Mouse (Mus musculus): Measurements from ENCODE around the gene Taok1. TPM values are rescaled to one million over a fixed set of nuclear protein-coding genes. Genes with fewer than 3 reads are reported as not detected.
"Not testable (repeated sequence)": the region's sequence is repeated elsewhere in the genome, so short reads cannot be mapped to it uniquely, and the experiment has no call there.

Taok1 gene
- total RNA-seq, 2 experiments from 2014 or later: 37.1 to 41.8 TPM

DNA sequence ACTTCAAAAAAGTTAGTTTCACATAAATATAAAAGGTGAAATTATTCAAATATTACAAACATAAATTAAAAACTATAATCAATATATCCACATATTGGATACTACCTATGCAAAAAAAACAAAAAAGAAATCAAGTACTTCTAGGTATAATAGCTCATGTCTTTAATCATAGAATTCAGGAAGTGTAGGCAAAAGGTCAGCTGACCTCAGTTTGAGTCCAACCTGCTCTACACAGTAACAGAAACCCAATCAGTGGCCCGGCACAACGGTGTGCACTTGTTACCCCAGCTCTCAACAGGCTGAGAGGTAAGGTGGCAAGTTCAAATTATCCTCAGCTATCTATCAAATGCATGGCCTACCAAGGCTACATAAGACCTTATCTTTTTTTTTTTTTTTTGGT is 16.8 kb downstream of the Taok1 start:
- DNase-seq (ENCODE audit: low spot score): no peak

DNA sequence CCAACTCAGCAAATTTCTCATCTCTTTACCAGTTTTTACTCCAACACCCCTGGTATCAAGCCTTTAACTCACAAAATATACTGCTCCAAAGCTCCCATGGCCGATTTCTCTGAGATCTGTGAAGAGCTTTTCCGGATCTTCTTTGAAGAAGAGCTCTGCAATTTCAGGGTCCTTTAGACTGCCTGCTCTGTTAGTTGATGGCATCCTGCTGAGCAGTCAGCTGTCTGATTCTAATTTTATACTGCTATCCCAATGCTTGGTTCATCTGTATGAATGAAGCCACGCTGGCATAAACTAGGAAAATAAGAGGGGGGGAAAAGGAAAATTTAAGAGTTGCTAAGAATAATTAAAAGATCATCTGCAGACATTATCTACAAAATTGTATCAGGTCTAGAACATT is 22.4 kb downstream of the Taok1 start:
- DNase-seq (ENCODE audit: low spot score): no peak

DNA sequence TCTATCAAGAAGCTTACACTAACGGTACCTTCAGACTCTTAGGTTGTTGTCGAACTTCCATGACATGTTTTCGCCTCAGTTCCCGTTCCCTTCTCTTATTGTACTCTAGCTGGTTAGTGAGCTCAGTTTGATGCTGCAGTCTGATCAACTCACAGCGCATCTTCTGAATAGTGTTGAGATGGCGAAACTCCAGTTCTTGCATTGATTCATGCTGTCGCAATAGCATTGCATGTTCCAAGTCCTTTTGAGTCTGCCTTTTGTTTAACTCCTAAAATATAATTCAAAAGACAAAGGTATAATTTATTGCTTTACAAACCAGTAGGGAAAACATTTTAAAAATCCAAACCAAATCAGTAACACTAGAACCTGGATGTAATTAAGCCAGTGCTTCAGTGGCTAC is 62.4 kb downstream of the Taok1 start:
- no peak for DNase-seq (ENCODE audit: low spot score)

GRCm38 (mm10) chr11:77532202-77532846 is 75.3 kb downstream of the Taok1 start:
- DNase-seq (ENCODE audit: low spot score): no peak

GRCm38 (mm10) chr11:77530862-77531261 is 76.8 kb downstream of the Taok1 start:
- DNase-seq (ENCODE audit: low spot score): no peak

- DNase-seq (ENCODE audit: low spot score): no peak
These were observed 78.0 kb downstream of the Taok1 start for GRCm38 (mm10) chr11:77529644-77530043.

- not testable (repeated sequence) for DNase-seq (ENCODE audit: low spot score)
These were observed 79.2 kb downstream of the Taok1 start for GRCm38 (mm10) chr11:77528420-77528819.

DNA sequence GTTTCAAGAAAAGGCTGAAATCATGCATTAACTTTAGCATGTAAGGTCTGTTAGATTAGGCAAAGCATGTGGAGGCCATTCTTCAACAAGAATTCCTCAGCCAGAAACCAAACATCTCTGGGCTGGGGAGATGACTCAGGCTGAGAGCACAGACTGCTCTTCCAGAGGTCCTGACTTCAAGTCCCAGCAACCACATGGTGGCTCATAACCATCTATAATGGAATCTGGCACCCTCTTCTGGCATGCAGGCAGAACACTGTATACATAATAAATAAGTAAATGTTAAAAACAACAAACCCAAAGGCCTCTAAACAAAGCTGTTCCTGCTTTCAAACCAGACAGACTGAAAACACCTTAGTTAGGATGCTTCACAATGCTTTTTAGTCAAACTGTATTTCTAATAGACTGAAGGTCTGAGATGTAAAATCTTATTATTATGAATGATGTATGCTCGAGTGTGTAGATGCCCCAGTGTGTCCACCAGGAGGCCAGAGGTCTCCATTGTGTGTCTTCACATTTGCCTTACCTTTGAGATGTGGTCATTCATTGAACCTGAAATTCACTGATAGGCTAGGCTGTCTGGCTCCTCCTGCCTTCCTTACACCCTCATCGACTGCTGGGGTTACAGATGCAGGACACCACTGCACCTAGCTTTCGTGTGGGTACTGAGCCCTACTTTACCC is 81.7 kb downstream of the Taok1 start:
- no peak for DNase-seq (ENCODE audit: low spot score)

DNA sequence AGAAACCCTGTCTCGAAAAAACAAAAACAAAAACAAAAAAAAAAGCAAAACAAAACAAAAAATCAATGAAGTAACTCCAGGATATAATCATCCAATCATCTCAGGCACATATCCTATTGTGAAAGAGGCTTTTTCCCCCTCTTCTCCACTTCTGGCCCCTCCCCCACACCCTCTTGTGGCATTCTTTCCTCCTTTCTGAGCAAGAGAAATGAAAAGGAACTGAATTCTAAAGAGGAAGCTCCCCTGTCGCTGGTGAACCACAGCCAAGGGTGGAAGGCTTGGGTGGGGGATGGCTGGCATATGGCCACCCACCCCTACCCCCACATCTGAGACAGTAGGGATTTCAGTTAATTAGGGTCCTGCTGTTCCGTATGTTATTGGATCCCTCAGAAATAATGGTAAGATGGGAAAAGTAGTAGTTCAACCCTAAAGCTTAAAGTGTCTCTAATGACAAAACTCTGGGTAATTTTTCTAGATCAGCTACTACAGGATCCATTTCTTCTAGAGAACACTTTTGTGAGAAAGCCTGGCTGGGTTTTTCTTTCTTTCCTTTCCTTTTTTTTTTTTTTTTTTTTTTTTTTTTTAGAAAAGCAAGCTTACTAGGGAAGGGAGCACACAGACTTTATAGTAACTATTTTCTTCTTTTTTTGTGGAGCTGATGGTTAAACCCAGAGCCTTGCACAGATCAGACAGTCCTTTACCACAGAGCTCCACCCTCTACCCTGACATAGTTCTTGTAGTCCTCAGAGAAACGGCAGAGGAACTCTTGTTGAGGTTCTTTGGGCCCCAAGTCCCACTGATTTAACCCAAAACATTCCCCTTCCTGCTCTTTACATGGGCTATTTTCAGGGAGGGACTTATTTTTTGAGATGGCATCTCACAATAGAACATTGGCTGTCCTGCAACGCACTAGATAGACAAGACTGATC is 86.8 kb downstream of the Taok1 start:
- no peak for DNase-seq (ENCODE audit: low spot score)

GRCm38 (mm10) chr11:77519043-77519442 is 88.6 kb downstream of the Taok1 start, which contains the start of gene Gm10392:
Gm10392 (minus strand) TSS chr11:77519198.
- no peak for DNase-seq (ENCODE audit: low spot score)

DNA sequence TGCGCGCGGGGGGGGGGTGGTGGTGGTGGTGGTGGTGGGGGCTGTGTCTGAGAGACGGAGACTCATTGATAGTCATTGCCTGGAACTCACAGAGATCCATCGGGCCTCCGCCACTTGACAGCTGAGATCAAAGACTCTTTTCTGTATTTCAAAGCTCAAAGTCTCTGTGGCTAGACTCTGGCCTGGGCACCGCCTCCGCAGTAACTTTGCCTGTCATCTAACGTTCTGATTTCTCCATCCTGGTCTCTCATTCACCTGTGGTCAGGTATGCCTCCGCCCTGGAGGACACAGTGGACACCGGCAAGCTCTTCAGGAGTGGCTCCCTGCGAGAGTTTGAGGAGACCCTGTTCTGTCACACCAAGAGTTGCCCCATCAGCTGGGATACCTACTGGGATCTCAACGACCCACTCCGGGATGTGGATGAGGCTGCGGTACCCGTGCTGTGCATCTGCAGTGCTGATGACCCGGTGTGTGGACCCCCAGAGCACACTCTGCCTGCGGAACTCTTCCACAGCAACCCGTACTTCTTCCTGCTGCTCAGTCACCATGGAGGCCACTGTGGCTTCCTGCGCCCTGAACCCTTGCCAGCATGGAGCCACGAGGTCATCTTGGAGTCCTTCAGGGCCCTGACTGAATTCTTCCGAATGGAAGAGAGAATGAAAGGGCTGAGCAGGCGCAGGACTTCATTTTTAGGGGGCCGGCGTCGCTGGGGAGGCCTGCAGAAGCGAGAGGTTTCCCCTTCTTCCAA is 89.4 kb downstream of the Taok1 start:
- no peak for DNase-seq (ENCODE audit: low spot score)

DNA sequence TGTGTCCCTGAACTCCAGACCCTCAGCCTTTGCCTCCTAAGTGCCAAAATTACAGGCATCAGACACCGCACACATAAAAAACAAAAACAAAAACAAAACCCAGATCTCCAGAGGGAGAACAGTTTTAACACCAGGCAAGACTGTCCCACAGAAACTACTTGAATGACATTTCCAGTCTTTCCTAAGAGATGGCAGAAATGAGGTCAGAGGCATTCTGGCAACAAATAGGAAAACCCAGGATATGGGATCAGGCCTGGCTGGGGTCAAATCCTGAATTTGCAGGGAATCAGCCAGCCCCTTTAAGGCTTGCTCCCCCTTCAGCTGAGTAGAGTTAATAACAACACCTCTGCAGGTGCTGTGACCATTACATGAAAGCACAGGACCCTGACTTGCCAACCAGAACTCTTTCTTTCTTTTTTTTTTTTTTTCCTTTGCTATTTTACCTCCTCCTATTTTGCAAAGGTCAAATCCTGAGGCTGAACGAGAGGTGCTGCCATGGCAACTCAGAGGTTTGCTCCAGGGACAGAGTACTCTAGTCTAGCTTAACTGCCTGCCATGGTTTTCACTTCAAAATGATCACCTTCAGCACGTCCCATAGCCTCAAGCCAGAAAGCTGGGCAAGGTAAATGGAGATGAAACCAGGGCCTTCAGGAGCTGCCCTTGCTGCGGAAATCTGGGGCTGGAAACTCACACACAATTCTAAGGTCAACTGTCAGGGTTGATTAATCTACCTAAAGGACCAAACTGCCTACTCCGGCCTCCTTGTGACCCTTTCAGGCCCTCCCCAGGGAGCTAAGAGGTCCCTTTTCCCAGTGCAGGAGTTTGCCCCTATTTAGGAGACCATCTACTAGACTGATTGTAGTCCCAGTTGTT is 90.8 kb downstream of the Taok1 start:
- no peak for DNase-seq (ENCODE audit: low spot score)

DNA sequence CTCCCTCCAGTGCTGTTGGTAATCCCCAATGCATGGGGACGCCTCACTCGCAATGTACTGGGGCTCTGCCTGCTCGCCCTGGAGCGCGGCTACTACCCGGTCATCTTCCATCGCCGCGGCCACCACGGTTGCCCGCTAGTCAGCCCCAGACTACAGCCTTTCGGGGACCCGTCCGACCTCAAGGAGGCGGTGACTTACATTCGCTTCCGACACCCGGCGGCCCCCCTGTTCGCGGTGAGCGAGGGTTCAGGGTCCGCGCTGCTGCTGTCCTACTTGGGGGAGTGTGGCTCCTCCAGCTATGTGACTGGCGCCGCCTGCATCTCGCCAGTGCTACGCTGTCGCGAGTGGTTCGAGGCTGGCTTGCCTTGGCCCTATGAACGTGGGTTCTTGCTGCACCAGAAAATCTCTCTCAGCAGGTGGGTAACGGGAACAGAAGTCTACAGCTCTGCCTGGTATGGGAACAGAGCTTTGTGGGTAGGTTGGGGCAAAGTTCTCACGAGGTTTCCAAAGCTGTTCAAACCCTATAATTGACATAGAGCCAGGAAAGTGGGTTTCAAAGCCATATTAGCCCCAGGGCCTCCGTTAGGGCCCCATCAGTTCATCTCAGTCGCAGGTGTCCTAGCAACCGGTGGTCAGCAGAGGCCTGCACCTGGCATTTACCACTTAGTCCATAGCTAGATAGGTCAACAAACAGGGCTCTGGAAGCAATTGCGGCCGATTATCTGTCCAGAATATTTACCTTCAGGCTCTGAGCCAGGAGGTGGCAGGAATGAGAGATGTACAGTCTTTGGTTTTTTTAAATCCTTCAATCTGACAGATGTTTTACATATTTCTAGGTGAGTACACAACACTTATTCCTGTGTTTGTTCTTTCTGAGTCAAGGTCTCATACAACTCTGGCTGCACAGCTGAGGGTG is 91.7 kb downstream of the Taok1 start, which contains the start of gene Trp53i13:
Trp53i13 (minus strand) TSS at position 344 of the 916 bp plus-strand sequence.
- DNase-seq (ENCODE audit: low spot score): no peak

DNA sequence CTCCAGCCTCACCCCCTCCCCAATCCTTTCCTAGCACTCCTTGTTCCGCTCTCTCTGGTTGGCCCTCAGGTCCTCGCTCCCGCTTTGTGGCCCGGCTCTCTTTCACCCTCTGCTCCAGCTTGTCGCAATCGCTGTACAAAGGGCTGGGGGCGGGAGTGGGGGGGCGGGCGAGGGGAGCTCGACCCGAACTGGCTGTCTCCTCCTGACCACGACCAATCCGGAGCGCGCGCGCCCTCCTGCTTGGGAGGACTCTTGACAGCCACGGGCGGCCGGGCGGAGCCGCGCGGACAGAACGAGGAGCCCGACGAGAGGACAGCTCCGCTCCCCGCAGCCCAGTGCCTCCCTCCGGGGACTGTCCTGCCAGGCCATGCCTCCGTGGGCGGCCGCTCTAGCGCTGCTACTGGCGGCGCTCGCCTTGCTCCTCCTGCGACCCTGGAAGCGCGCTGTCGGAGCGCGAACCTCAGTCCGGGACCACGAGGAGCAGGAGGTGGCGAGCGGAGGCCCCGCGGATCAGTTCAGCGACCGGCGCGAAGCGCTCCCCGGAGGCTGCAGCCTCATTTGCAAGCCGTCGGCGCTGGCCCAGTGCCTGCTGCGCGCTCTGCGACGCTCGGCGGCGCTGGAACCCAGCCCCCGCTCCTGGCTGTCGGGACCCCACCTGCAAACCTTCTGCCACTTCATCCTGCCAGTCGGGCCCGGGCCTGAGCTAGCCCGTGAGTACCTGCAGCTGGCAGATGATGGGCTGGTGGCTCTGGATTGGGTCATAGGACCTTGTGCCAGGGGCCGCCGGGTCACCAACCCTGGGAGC is 92.6 kb downstream of the Taok1 start, which contains the start of gene Abhd15:
Abhd15 (plus strand) TSS at position 290 of the 805 bp plus-strand sequence.
- DNase-seq (ENCODE audit: low spot score): peak; percentile 75

DNA sequence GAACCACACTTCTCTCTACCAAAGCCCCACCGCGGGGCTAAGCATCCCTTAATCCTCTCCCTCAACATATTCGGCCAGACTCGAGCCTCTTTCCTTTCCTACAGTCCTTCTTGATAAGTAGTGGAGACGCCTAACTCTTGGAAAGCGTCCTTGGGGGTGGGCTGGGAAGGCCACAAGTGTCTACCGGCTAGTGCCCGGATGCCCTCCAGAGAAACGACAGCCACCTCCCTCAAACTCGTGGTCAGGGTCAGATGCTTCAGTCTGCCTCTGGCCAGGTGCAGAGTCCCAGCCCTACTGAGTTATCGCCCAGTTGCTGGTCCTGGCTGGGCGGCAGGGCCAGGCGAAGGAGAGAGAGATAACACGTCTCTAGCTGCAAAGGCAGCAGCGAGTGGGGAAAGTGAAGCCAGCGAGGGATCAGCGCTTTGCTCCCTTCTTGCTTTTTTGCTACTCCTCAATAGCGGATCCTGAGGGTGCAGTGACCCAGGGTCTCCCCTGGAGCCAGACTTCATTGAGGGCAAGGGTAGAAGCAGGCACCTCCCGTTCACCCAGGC is 93.3 kb downstream of the Taok1 start:
- DNase-seq (ENCODE audit: low spot score): no peak

DNA sequence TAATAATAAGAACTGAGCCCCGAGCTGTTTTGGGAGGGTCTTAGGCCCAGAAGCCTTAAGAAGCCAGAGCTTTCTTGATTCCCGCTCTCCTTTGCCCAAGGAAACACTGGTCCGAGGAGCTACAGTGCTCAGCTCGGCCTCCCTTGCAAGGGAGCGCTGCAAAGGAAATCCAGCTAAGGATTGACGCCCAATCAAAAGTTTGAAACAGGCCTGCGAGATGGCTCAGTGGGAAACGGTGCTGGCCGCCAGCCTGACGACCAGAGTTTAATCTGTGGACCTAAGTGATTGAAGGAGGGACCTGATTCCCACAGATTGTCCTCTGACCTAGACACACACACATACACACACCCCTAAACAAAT is 93.8 kb downstream of the Taok1 start:
- no peak for DNase-seq (ENCODE audit: low spot score)

DNA sequence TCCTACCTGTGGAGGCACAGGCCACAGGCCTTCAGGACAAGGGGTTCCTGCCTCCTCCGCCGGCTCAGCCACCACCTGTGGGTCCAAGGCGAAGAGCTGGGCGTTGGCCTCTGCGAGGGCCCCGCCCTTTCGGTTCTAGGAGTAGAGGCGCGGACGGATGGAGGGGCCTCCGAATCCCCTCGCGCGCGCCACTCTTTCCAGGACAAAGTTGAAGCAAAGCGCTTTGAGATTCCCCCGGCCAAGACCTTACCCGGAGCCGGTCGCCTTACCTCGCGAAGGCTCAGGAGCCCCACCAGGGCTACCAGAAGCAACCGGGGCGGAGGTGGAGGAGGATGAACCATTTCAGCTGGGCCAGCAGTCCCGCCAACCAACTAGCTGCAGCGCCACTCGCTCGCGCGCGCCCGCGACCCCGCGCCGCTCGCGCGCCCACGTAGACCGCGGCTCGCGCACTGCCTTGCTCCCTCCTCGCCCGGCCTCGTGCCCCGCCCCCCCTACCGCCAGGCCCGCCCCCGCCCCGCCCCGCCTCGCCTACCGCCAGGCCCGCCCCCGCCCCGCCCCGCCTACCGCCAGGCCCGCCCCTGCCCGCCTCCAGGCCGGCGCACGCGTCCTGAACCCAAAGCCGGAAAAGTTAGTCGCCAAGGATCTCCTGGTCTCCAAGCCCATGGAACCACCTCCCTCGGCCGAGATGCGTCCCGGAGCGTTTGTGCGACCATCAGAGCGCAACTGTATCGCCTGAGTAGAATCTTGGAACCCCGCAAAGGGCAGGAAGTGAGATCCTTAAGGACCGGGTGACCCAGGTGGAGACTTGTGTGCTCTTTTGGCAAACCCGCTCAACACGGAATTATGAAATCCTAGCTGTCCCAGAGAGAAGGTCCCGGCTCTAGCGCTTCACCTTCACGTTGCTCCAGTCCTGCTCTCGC is 94.5 kb downstream of the Taok1 start:
- DNase-seq (ENCODE audit: low spot score): peak; percentile 82
